Mouse (Mus musculus) embryonic fibroblast, embryonic 13.5 days (primary cell): ENCODE measurements around the gene Rassf7.

ENCODE experiments used
- CTCF ChIP-seq: IDR thresholded peaks from 2 replicates; pipeline ENCODE4 v1.5.1; 2011; ENCODE audit warnings: mild to moderate bottlenecking, control low read depth, low read length, moderate library complexity, borderline replicate concordance; ENCODE audit not compliant: insufficient read depth
- POLR2A ChIP-seq: IDR thresholded peaks from 2 replicates; pipeline ENCODE4 v1.6.1; 2011; ENCODE audit warnings: low read depth, mild to moderate bottlenecking, control low read depth, low read length, moderate library complexity

DNA sequence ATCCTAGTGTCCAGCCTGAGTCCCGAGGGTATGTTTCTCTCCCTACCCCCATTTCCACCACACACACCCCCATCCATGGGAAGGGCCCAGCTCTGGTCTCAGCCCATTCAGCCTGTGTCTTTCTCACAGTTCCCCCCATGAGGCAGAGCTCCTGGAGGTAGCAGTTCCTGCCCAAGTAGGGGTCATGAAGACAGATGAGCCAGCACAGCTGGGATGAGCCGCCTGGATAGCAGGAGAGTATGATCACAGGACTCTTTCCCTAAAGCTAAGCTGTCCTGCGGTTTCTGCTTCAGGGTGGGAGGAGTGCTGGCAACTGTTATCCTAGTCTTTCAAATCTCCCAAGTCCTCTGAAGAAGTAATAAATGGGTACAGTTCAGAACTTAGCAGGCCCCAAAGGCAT is 2.5 kb downstream of the Rassf7 start:
- TF ChIP-seq CTCF (no peak), POLR2A (no peak)
